Mouse (Mus musculus): Measurements from ENCODE around the gene Unc45b. TPM values are rescaled to one million over a fixed set of nuclear protein-coding genes. Genes with fewer than 3 reads are reported as not detected.
"Not testable (repeated sequence)": the region's sequence is repeated elsewhere in the genome, so short reads cannot be mapped to it uniquely, and the experiment has no call there.

Gene Unc45b
- polyA plus RNA-seq, 1 experiment, result 2.5 TPM

DNA sequence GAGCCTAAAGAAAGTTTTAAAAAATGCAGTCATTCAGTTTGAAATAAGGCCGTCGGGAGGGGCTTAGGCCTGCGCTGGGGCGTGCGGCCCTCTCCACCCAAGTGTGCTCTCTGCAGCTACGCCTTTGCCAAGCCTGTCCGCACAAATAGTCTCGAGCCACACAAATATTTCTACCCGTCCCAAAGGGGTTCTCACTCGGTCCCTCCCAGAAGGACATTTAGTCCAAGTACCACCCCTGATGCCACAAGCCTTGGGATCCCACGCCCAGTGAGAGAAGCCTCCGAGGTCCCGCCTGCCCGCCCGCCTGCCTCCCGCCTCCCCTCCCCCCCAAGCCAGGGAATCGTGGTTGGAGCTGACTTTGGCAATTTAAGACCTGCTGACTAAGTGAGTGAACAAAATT is 72.8 kb downstream of the Unc45b start:
- TF ChIP-seq CTCF (IDR thresholded peaks at IDR 0.05; ENCODE audit: control insufficient read depth, insufficient read depth, low read length), result no peak
- no peak for TF ChIP-seq POLR2A (IDR thresholded peaks at IDR 0.05; ENCODE audit: borderline replicate concordance, control insufficient read depth, low read depth, low read length)
- H3K4me1 ChIP-seq (ENCODE audit: control insufficient read depth, insufficient read depth, low read length), result peaks cover 2% of the 10 kb centered on the region
- H3K4me3 ChIP-seq (replicated peaks; ENCODE audit: control insufficient read depth, low read depth, low read length), result no peak overlapping the region
- WGBS, result 86% methylated on average over 17 of the region's 17 CpGs
- H3K27ac ChIP-seq (ENCODE audit: control insufficient read depth, insufficient read depth, low read depth, low read length, poor library complexity), result no peak overlapping the region

DNA sequence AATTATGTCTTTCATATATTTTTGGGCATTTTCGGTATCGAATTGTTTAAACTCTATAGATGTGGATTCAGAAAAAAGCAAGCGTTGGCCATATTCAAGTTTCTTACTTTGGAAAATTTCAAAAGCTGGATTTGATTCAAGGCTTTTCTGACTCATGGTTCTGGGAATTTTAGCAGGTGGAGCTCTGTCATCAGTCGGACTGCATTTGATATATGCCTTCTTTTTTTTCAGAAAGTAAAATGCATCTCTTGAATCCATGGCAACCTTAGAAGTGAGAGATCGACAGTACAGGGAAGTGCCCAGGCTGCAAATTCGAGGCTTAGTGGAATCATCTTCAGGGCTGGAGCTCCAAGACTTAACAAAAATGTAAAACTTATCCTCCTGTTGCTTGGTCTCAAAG is 77.3 kb downstream of the Unc45b start:
- H3K4me3 ChIP-seq (replicated peaks; ENCODE audit: control insufficient read depth, low read depth, low read length), result no peak overlapping the region
- WGBS, result 77% methylated on average over 6 of the region's 6 CpGs
- peaks cover 2% of the 10 kb centered on the region for H3K4me1 ChIP-seq (ENCODE audit: control insufficient read depth, insufficient read depth, low read length)
- H3K27ac ChIP-seq (ENCODE audit: control insufficient read depth, insufficient read depth, low read depth, low read length, poor library complexity), result no peak overlapping the region
- no peak for TF ChIP-seq CTCF (IDR thresholded peaks at IDR 0.05; ENCODE audit: control insufficient read depth, insufficient read depth, low read length)
- TF ChIP-seq POLR2A (IDR thresholded peaks at IDR 0.05; ENCODE audit: borderline replicate concordance, control insufficient read depth, low read depth, low read length), result no peak

DNA sequence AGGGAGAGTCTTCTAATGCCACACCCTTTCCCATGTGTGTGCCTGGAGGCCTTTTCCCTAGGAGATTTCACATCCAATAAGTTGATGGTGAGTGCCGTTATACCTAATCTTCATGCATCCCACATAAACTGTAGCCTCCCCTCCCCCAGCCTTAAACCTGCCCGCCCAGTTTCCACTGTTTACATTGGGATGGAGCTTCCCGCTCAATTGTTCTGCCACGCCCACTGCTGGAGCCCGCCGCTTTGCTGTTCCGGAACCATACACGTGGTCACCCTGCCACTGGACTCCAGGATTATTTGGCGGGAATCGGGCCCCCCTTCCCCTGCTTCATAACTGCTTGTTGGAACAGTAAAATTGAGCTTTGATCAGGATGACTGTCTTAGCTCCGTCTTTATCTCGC is 79.0 kb downstream of the Unc45b start:
- TF ChIP-seq POLR2A (IDR thresholded peaks at IDR 0.05; ENCODE audit: borderline replicate concordance, control insufficient read depth, low read depth, low read length) (no peak), CTCF (IDR thresholded peaks at IDR 0.05; ENCODE audit: control insufficient read depth, insufficient read depth, low read length) (no peak)
- WGBS, result 50% methylated on average over 12 of the region's 12 CpGs
- Histone ChIP-seq H3K4me1 (ENCODE audit: control insufficient read depth, insufficient read depth, low read length) (peaks cover 2% of the 10 kb centered on the region), H3K4me3 (replicated peaks; ENCODE audit: control insufficient read depth, low read depth, low read length) (no peak overlapping the region), H3K27ac (ENCODE audit: control insufficient read depth, insufficient read depth, low read depth, low read length, poor library complexity) (no peak overlapping the region)

DNA sequence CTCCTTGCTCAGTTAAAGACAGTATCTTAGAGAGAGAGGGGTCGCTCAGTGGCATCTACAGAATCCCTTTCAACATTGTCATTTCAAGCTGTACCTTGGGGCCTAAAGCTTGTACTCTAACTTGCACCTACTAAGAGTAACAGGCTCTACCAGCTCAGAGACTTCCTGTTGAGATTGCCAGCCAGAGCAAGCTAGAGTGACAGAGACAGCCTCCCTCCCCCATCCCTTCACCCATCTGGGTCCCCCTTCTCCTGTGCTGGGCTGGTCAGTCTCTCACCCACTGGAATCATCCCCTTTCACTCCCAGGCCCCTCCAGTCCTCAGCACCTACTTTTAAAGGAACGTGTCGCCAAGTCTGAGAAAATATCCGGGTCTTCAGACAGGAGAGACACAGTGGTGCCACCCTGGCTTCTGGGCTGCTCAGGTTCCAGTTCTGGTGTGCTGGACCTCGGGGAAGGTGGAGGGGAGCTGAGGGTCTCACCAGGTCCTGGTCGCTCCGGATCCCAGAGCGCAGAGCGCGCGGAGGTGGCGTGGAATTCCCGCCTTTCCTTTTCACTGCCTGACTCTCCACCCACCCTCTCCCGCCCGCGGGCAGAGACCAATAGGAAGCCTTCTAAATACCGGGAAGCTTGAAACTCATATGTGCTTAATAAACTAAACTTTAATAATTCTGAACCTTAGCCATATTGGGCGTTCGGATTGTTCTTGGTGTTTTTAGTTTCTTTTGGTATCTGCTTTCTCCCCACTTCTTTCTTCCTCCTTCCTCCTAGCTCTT is 80.4 kb downstream of the Unc45b start:
- peak overlapping the region; percentile 73 for H3K4me3 ChIP-seq (replicated peaks; ENCODE audit: control insufficient read depth, low read depth, low read length)
- H3K27ac ChIP-seq (ENCODE audit: control insufficient read depth, insufficient read depth, low read depth, low read length, poor library complexity); H3K4me1 ChIP-seq (ENCODE audit: control insufficient read depth, insufficient read depth, low read length): not testable (repeated sequence)
- 8% methylated on average over 19 of the region's 19 CpGs for WGBS

DNA sequence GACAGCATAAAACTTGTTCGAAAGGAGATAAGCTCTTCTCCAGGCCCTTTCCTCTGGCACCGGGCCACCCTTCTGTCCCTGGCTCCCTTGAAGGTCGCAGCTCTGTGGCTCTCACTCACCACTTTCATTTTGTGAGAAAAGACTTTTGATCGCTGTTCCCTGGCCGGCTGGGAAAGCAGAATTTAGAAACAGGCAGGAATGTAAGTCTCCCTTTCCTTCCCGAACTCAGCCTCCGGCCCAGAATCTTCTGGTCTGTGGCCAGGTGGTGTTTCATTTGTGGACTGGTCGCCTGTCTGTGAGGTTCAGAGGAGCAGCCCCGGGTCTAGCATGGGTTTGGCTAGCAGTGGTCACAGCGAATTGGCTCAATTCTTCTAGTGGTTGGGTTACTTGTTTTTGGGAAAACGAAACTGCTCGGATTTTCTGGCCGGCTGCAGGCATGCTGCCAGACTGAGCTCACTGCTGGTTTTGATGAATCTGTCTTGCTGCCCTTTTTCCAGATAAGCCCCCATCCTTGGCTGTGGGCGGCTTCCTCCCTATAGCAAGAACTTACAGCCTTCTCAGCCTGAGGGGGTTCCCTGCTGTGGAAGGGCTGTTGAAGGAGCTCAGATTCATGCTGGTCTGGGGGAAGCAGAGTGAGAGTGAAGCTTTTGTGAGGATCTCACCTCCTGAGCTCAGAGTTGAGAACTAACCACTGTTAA is 81.3 kb downstream of the Unc45b start, which contains the start of gene Slfn9:
Gene Slfn9 (minus strand): TSS at position 362 of the 698 bp plus-strand sequence.
- TF ChIP-seq CTCF (IDR thresholded peaks at IDR 0.05; ENCODE audit: control insufficient read depth, insufficient read depth, low read length) (no peak), POLR2A (IDR thresholded peaks at IDR 0.05; ENCODE audit: borderline replicate concordance, control insufficient read depth, low read depth, low read length) (no peak)
- Histone ChIP-seq H3K27ac (ENCODE audit: control insufficient read depth, insufficient read depth, low read depth, low read length, poor library complexity) (peak within 1 kb of the TSS; percentile 16; the same call in 1 of the 2 replicates), H3K4me3 (replicated peaks; ENCODE audit: control insufficient read depth, low read depth, low read length) (peak within 1 kb of the TSS; percentile 73), H3K4me1 (ENCODE audit: control insufficient read depth, insufficient read depth, low read length) (no peaks in the 10 kb centered on the region; the same call in 1 of the 2 replicates)
- under 1% methylated on average over 14 of the region's 14 CpGs for WGBS

Other genes with a start within 250 kb of the Unc45b start
- not detected in 2 replicates for gene Cct6b, start 146.2 kb upstream of the Unc45b start, polyA plus RNA-seq (2011; ENCODE audit: insufficient read depth, insufficient read length, low replicate concordance, missing spikeins)
- gene Zfp830, start 146.2 kb upstream of the Unc45b start, polyA plus RNA-seq (2011; ENCODE audit: insufficient read depth, insufficient read length, low replicate concordance, missing spikeins), result 22.2 and 26.4 TPM in 2 replicates
- gene Lig3, start 129.4 kb upstream of the Unc45b start, polyA plus RNA-seq (2011; ENCODE audit: insufficient read depth, insufficient read length, low replicate concordance, missing spikeins), result 6.4 and 17.6 TPM in 2 replicates
- gene Rffl, start 39.3 kb upstream of the Unc45b start, polyA plus RNA-seq (2011; ENCODE audit: insufficient read depth, insufficient read length, low replicate concordance, missing spikeins), result 21.5 and 23.8 TPM in 2 replicates
- 4.4 and 9.8 TPM in 2 replicates for gene Rad51d, start 19.9 kb upstream of the Unc45b start, polyA plus RNA-seq (2011; ENCODE audit: insufficient read depth, insufficient read length, low replicate concordance, missing spikeins)
- not detected in 2 replicates for gene Fndc8, start 18.4 kb upstream of the Unc45b start, polyA plus RNA-seq (2011; ENCODE audit: insufficient read depth, insufficient read length, low replicate concordance, missing spikeins)
- 24.9 and 33.6 TPM in 2 replicates for gene Nle1, start 2.1 kb upstream of the Unc45b start, polyA plus RNA-seq (2011; ENCODE audit: insufficient read depth, insufficient read length, low replicate concordance, missing spikeins)
- 13.2 and 17.1 TPM in 2 replicates for gene Slfn5, start 40.8 kb downstream of the Unc45b start, polyA plus RNA-seq (2011; ENCODE audit: insufficient read depth, insufficient read length, low replicate concordance, missing spikeins)
- gene Slfn9, start 81.3 kb downstream of the Unc45b start, polyA plus RNA-seq (2011; ENCODE audit: insufficient read depth, insufficient read length, low replicate concordance, missing spikeins), result 3.2 and 3.7 TPM in 2 replicates
- gene Slfn8, start 110.3 kb downstream of the Unc45b start, polyA plus RNA-seq (2011; ENCODE audit: insufficient read depth, insufficient read length, low replicate concordance, missing spikeins), result 6.5 and 13.7 TPM in 2 replicates
- 101 and 262 TPM in 2 replicates for gene Slfn2, start 154.6 kb downstream of the Unc45b start, polyA plus RNA-seq (2011; ENCODE audit: insufficient read depth, insufficient read length, low replicate concordance, missing spikeins)
- 12.4 and 57.6 TPM in 2 replicates for gene Slfn1, start 206.3 kb downstream of the Unc45b start, polyA plus RNA-seq (2011; ENCODE audit: insufficient read depth, insufficient read length, low replicate concordance, missing spikeins)

All from bone marrow, adult 2 months (tissue).